Mouse (Mus musculus): ENCODE results near the gene Mb.

The Mb gene

DNA sequence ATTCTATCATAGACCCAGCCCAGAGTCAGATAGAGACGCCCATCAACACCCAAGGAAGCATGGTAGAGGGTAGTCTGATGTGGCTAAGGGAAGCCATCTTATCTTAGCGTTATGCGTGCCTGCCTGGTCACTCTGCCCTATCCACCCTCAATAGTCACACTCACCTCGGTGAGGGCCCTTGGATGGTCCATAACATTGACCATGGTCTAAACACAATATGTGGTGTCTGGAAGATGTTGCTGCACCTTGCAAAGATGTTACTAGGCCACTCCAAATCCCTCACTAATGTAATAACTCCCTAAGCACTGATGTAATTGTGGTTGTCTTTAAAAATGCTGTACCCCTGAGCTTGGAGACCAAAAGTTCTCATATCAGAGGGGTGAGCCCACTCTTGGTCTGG is 77.8 kb downstream of the Mb start:
- no peak for DNase-seq

Data from cerebellum, adult 8-10 months (tissue).